Mouse (Mus musculus): Measurements from ENCODE around the gene Ckb. TPM values are rescaled to one million over a fixed set of nuclear protein-coding genes. Genes with fewer than 3 reads are reported as not detected.
"Not testable (repeated sequence)": the region's sequence is repeated elsewhere in the genome, so short reads cannot be mapped to it uniquely, and the experiment has no call there.

The Ckb gene
- 41.9 and 45.7 TPM in 2 replicates for polyA plus RNA-seq (2015; fragmentation: Nextera tagmentation; extraction: Ambion mirVana)

DNA sequence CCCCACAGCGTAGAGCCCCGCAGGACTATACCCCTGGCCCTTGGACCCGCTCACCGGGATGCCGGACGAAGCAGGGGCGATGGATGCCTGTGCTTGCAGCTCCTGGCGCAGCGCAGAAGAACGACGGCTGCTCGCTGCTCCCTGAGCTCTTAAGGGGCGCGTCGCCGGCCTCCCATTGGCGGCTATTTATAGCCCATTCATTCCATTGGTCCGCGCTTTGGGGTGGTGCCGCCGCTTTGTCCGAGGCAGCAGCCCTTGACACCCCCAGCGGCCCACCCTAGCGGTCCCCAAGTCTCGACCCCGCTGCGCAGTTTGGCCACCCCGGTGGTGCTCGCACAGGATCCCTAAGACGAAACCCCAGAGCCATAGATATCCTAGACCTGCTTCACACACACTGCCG, at the start of gene Ckb:
TSS of gene Ckb (minus strand) at position 163 of the 400 bp plus-strand sequence.
- peak within 1 kb of the TSS; percentile 47 for H3K4me3 ChIP-seq (replicated peaks)
- ATAC-seq (ENCODE audit: insufficient read depth): no peak
- no peak within 1 kb of the TSS for H3K9ac ChIP-seq
- no peaks in the 10 kb centered on the region for H3K9me3 ChIP-seq (replicated peaks)
- H3K4me2 ChIP-seq: peak within 1 kb of the TSS; percentile 67
- under 1% methylated on average over 31 of the region's 31 CpGs for WGBS (ENCODE audit: insufficient replicate concordance)
- H3K4me1 ChIP-seq (replicated peaks): peaks cover 52% of the 10 kb centered on the region
- peaks cover 82% of the 10 kb centered on the region for H3K27me3 ChIP-seq
- no peaks in the 10 kb centered on the region for H3K36me3 ChIP-seq (replicated peaks)
- no peak within 1 kb of the TSS for H3K27ac ChIP-seq (replicated peaks)

DNA sequence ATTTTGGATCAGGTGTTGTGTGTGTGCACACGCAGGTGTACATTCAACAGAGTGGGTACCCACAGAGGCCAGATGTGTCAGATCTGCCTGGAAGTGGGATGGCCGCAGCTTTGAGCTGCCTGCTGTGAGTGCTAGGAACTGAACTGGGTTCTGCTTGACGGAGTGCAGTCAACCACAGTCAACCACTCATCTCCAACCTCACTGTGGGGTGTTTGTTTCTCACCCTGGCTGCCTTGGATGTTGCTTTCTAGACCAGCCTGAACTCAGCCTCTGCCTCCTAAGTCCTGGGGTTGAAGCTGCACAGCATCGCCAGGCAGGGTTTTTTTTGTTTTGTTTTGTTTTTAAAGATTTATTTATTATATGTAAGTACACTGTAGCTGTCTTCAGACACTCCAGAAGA, 48.1 kb upstream of the Ckb start:
- no peak overlapping the region for H3K4me2 ChIP-seq
- ATAC-seq (ENCODE audit: insufficient read depth): no peak
- no peak overlapping the region for H3K27ac ChIP-seq (replicated peaks)
- peaks cover 16% of the 10 kb centered on the region for H3K36me3 ChIP-seq (replicated peaks)
- H3K4me1 ChIP-seq (replicated peaks): peaks cover 3% of the 10 kb centered on the region; the same call in 1 of the 2 replicates
- no peaks in the 10 kb centered on the region for H3K9me3 ChIP-seq (replicated peaks)
- no peaks in the 10 kb centered on the region for H3K27me3 ChIP-seq
- WGBS (ENCODE audit: insufficient replicate concordance): 75% methylated on average over 4 of the region's 4 CpGs
- no peak overlapping the region for H3K4me3 ChIP-seq (replicated peaks)
- H3K9ac ChIP-seq: no peak overlapping the region

DNA sequence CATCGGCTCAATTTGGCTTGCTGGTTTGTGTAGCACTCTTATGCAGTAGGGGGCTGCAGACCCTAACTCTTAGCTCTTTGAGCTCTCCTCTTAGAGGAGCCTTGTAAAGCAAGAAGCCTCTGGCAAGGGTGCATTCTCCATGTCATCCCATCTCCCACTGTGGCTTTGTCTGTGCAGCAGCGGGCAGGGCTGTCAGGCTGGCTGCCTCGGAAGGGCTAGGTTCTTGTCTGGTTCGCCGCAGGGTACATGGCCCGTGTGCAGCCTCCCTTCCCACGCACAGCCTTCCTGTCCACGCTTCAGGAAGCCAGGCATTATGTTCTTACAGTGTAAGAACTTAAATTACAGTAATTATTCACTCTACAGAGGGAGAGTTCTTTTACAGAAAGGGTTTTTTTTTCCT, 46.5 kb upstream of the Ckb start:
- H3K4me3 ChIP-seq (replicated peaks): no peak overlapping the region
- H3K27me3 ChIP-seq: no peaks in the 10 kb centered on the region
- 69% methylated on average over 8 of the region's 8 CpGs for WGBS (ENCODE audit: insufficient replicate concordance)
- no peak overlapping the region for H3K27ac ChIP-seq (replicated peaks)
- H3K9ac ChIP-seq: no peak overlapping the region
- no peak overlapping the region for H3K4me2 ChIP-seq
- no peak for ATAC-seq (ENCODE audit: insufficient read depth)
- no peaks in the 10 kb centered on the region for H3K9me3 ChIP-seq (replicated peaks)
- H3K36me3 ChIP-seq (replicated peaks): peaks cover 2% of the 10 kb centered on the region
- peaks cover 16% of the 10 kb centered on the region for H3K4me1 ChIP-seq (replicated peaks)

DNA sequence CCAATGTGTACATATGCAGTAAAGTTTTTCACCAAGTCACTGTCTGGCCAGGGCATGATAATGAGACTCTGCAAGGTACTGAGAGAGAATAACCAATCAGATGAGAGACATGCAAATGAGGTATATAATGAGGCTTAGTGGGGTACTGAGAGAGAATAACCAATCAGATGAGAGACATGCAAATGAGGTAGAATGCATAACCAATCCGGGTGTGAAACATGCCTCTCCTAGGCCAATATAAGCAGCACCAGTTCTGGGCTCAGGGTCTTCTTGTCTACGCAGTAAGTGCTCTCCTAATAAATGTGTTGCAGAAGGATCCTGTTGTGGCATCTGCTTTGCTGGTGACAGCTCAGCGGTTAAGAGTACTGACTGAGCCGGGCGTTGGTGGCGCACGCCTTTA, 44.4 kb upstream of the Ckb start:
- Histone ChIP-seq H3K9me3 (replicated peaks) (no peaks in the 10 kb centered on the region), H3K27me3 (no peaks in the 10 kb centered on the region), H3K9ac (no peak overlapping the region), H3K4me2 (no peak overlapping the region), H3K4me1 (replicated peaks) (peaks cover 29% of the 10 kb centered on the region), H3K27ac (replicated peaks) (no peak overlapping the region), H3K36me3 (replicated peaks) (no peaks in the 10 kb centered on the region), H3K4me3 (replicated peaks) (no peak overlapping the region)
- 89% methylated on average over 7 of the region's 7 CpGs for WGBS (ENCODE audit: insufficient replicate concordance)
- no peak for ATAC-seq (ENCODE audit: insufficient read depth)

DNA sequence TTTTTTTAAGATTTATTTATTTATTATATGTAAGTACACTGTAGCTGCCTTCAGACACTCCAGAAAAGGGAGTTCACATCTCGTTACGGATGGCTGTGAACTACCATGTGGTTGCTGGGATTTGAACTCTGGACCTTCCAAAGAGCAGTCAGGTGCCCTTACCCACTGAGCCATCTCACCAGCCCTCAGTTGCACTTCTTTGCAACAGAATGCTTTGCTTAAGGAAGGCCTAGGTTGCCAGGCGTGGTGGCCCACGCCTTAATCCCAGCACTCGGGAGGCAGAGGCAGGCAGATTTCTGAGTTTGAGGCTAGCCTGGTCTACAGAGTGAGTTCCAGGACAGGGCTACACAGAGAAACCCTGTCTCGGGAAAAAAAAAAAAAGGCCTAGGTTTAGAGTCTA, 41.7 kb upstream of the Ckb start:
- H3K27me3 ChIP-seq; H3K9ac ChIP-seq; H3K9me3 ChIP-seq (replicated peaks); ATAC-seq (ENCODE audit: insufficient read depth); H3K27ac ChIP-seq (replicated peaks): not testable (repeated sequence)
- H3K4me1 ChIP-seq (replicated peaks): peaks cover 34% of the 10 kb centered on the region
- peak overlapping the region; percentile 96 for H3K4me2 ChIP-seq
- H3K36me3 ChIP-seq (replicated peaks): peaks cover 25% of the 10 kb centered on the region
- H3K4me3 ChIP-seq (replicated peaks): peak overlapping the region; percentile 94
- 60% methylated on average over 6 of the region's 6 CpGs for WGBS (ENCODE audit: insufficient replicate concordance)

DNA sequence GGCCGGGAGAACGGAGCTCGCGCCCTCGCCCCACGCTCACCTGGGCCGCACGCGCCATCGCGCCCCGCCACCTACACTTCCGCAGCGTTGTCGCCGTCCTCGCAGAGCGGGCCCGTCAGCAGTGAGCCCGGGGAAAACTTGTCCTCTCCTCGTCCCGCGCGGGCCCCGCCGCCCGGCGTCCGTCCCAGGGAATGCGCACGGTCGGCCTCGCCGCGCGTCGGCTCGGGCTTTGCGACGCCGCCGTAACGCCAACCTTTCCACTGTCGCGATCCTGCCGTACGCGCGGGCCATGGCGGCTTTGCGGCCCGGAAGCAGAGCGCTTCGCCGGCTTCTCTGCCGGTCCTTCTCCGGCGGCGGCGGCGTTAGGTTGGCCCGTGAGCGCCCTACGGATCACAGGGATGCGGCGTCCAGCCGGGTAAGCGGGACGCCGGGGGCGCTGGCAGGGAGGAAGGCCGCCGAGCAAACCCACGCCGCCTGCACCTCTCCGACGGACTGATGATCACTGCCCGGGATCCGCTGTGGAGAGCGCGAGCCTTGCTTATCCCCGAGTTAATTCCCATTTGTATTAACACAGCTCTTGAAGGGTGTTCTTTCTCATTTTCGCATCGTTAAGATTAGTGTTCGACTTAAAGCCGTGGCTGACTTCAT, 41.0 kb upstream of the Ckb start, which contains the start of the genes Bag5 and Apopt1:
TSS of gene Bag5 (minus strand) at position 254 of the 648 bp plus-strand sequence.
TSS of gene Apopt1 (plus strand) at position 258 of the 648 bp plus-strand sequence.
- H3K4me1 ChIP-seq (replicated peaks): peaks cover 34% of the 10 kb centered on the region
- H3K27me3 ChIP-seq: no peaks in the 10 kb centered on the region
- ATAC-seq (ENCODE audit: insufficient read depth): peak; percentile 85
- no peaks in the 10 kb centered on the region for H3K9me3 ChIP-seq (replicated peaks)
- H3K4me2 ChIP-seq: peak within 1 kb of the TSS; percentile 96
- H3K4me3 ChIP-seq (replicated peaks): peak within 1 kb of the TSS; percentile 94
- WGBS (ENCODE audit: insufficient replicate concordance): under 1% methylated on average over 86 of the region's 86 CpGs
- H3K36me3 ChIP-seq (replicated peaks): peaks cover 31% of the 10 kb centered on the region
- peak within 1 kb of the TSS; percentile 78 for H3K27ac ChIP-seq (replicated peaks)
- peak within 1 kb of the TSS; percentile 95 for H3K9ac ChIP-seq

DNA sequence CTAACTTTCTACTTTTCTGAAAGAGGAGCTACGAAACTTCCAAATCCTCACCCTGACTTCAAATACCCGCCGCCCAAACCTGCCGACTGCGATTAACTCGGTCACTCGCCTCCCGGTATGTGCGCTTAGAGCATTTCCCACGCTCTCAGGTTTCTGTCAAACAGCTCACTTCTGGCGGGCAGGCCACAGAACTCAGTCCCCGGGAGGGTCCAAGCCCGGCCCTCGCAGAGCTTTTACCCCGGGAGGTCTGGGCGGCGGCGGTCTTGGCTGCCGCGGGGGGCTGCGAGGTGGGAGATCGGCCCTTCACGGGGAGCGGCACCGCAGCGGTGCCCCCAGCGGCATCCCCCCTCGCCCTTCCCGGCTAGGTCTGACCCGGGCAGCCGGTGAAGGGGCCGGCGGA, 40.3 kb upstream of the Ckb start:
- peaks cover 37% of the 10 kb centered on the region for H3K36me3 ChIP-seq (replicated peaks)
- peak overlapping the region; percentile 96 for H3K4me2 ChIP-seq
- H3K27me3 ChIP-seq: no peaks in the 10 kb centered on the region
- peaks cover 34% of the 10 kb centered on the region for H3K4me1 ChIP-seq (replicated peaks)
- peak; percentile 13 for ATAC-seq (ENCODE audit: insufficient read depth)
- H3K4me3 ChIP-seq (replicated peaks): peak overlapping the region; percentile 94
- peak overlapping the region; percentile 78 for H3K27ac ChIP-seq (replicated peaks)
- WGBS (ENCODE audit: insufficient replicate concordance): 0% methylated on average over 33 of the region's 33 CpGs
- peak overlapping the region; percentile 95 for H3K9ac ChIP-seq
- H3K9me3 ChIP-seq (replicated peaks): no peaks in the 10 kb centered on the region

DNA sequence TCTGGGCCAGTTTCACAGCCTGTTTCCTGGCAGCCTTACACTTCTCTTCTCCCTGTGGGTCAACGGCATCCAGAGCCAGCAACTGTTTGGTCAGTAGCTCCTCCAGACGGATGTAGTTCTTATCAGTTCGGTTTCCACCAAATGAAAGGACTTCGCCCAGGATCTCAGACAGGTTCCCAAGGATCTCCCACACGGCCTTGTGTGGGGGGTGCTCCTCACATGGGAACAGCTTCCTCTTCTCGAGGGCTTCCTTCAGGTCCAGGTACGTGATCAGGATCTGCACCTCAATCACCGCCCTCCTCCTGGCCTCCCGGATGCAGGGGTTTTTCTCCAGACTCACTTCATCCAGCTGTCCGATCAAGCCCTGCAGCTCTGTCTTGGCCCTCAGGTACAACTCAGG, 38.0 kb upstream of the Ckb start:
- H3K4me3 ChIP-seq (replicated peaks): no peak overlapping the region
- no peak for ATAC-seq (ENCODE audit: insufficient read depth)
- no peak overlapping the region for H3K27ac ChIP-seq (replicated peaks)
- H3K36me3 ChIP-seq (replicated peaks): peaks cover 37% of the 10 kb centered on the region
- 78% methylated on average over 10 of the region's 10 CpGs for WGBS (ENCODE audit: insufficient replicate concordance)
- no peak overlapping the region for H3K9ac ChIP-seq
- H3K4me2 ChIP-seq: no peak overlapping the region
- H3K4me1 ChIP-seq (replicated peaks): peaks cover 32% of the 10 kb centered on the region
- H3K27me3 ChIP-seq: no peaks in the 10 kb centered on the region
- H3K9me3 ChIP-seq (replicated peaks): no peaks in the 10 kb centered on the region

DNA sequence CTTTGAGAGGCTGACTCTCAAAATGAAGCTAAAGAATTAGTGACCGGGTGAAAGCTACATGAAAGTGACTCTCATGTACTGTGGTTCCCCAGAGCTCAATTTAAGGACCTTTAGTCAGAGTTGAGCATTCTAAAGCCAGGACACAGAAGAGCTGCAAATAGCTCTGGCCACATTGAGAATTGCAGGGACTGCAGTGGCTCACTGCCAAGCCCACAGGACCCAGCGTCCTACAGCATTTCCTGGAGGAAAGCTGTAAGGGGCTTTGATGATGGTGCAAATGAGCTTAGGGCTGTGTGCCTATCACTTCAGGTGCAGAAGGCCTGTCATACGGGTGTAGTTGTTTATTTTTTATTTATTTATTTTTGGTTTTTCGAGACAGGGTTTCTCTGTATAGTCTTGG, 36.0 kb upstream of the Ckb start:
- H3K36me3 ChIP-seq (replicated peaks): peaks cover 37% of the 10 kb centered on the region
- H3K27me3 ChIP-seq: no peaks in the 10 kb centered on the region
- no peak for ATAC-seq (ENCODE audit: insufficient read depth)
- no peak overlapping the region for H3K9ac ChIP-seq
- no peak overlapping the region for H3K4me3 ChIP-seq (replicated peaks)
- H3K27ac ChIP-seq (replicated peaks): no peak overlapping the region
- H3K9me3 ChIP-seq (replicated peaks): no peaks in the 10 kb centered on the region
- 66% methylated on average over 4 of the region's 4 CpGs for WGBS (ENCODE audit: insufficient replicate concordance)
- no peak overlapping the region for H3K4me2 ChIP-seq
- peaks cover 18% of the 10 kb centered on the region for H3K4me1 ChIP-seq (replicated peaks)

DNA sequence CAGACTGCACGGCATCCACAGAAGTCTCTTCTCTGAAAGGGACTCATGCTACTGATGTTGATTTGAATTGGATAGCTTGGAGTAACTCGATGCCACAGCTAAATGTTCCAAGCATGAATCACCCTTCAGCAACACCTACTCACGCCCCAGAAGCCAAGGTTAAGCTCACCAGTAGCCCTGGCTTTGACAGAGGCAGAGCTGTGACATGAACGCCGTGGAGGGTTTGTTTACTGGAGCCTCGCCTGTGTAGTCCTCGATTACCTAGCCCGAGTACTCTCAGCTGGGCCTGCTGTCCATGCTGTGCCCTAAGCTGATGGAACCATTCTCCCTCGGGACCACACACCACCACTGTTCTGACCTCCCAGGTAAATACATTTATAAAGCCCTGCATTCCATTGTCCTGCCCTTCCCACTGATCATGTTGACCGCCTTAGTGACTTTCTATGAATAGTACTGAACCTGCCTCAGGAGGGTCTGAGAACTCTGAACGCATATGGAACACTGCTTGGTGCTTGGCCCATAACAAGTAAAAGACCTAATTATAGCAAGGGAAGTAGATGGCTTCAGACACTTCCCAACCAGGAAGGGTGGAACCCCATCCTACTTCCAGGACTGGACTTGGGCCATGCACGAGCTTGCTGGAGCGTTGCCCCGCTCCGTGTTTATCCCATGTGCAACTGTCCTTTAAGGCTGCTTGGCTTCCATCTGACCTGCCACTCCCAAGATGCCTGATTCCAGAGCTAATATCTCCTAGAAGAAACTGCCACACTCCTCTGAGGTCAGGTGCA, 33.2 kb upstream of the Ckb start:
- H3K4me3 ChIP-seq (replicated peaks): no peak overlapping the region
- peaks cover 28% of the 10 kb centered on the region for H3K36me3 ChIP-seq (replicated peaks)
- H3K4me1 ChIP-seq (replicated peaks): no peaks in the 10 kb centered on the region
- no peaks in the 10 kb centered on the region for H3K9me3 ChIP-seq (replicated peaks)
- 66% methylated on average over 15 of the region's 15 CpGs for WGBS (ENCODE audit: insufficient replicate concordance)
- H3K9ac ChIP-seq: no peak overlapping the region
- H3K27me3 ChIP-seq: no peaks in the 10 kb centered on the region
- H3K4me2 ChIP-seq: no peak overlapping the region
- no peak overlapping the region for H3K27ac ChIP-seq (replicated peaks)
- ATAC-seq (ENCODE audit: insufficient read depth): no peak

DNA sequence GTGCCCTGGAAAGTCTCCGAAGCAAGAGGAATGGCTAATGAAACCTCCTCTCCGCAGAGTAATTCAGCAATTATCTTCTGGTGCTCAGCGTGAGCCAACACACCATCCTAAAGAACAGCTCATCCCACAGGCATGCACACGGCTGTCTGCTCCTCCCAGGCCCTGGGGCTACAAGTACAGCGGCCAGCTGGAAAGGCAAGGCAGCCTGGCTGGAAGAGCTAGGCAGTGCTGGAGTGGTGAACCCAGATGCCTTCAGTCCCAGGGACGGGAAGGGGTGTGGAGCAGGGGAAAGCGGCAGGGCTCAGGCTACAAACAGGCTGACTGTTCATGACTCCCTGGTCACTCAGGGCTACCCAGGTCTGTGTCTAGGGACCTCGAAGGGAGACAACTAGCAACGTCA, 32.5 kb upstream of the Ckb start:
- H3K27ac ChIP-seq (replicated peaks): no peak overlapping the region
- no peak overlapping the region for H3K4me3 ChIP-seq (replicated peaks)
- H3K4me1 ChIP-seq (replicated peaks): no peaks in the 10 kb centered on the region
- H3K4me2 ChIP-seq: no peak overlapping the region
- ATAC-seq (ENCODE audit: insufficient read depth): no peak
- 61% methylated on average over 9 of the region's 9 CpGs for WGBS (ENCODE audit: insufficient replicate concordance)
- H3K36me3 ChIP-seq (replicated peaks): peaks cover 20% of the 10 kb centered on the region
- no peak overlapping the region for H3K9ac ChIP-seq
- no peaks in the 10 kb centered on the region for H3K27me3 ChIP-seq
- no peaks in the 10 kb centered on the region for H3K9me3 ChIP-seq (replicated peaks)
